Mouse (Mus musculus): ENCODE measurements around the gene Gna15. TPM values are rescaled to one million over a fixed set of nuclear protein-coding genes. Genes with fewer than 3 reads are reported as not detected.

The Gna15 gene
- total and polyA plus RNA-seq, 3 experiments, result 23.0 to 142 (median 33.0) TPM

DNA sequence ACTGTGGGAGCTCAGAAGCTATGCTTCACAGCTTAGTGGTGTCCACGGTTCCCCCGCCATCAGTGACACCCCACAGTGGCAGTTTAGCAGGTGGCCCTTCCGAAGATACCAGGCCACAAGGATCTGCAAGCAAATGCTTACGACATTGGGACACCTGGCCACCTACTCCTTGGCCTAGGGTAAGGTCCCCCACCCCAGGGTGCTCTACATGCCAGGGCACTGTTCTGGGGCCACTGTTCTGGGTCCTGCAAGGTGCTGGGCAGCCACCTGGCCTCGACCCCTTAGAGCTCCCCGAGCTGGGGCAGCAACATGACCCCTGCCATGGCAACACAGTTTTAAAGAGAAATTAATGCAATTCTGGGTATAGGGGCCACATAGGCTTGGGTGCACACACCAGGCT, 28.9 kb downstream of the Gna15 start:
- Histone ChIP-seq H3K4me3 (ENCODE audit: control insufficient read depth in 1 of 2, insufficient read depth in 1 of 2, low read depth in 2 of 2, low read length in 2 of 2) (peak overlapping the region; percentile 55 to 76), H3K27ac (ENCODE audit: control insufficient read depth, low read depth, low read length) (peak overlapping the region; percentile 54; the same call in 1 of the 2 replicates), H3K9me3 (replicated peaks; ENCODE audit: insufficient read depth, low read length) (no peaks in the 10 kb centered on the region), H3K79me2 (ENCODE audit: control insufficient read depth, insufficient read depth, low read length, poor library complexity) (peaks cover 29% of the 10 kb centered on the region), H3K4me1 (ENCODE audit: control insufficient read depth in 1 of 2, insufficient read depth in 2 of 2, low read length in 2 of 2) (peaks cover 0 to 28% of the 10 kb centered on the region in 2 experiments; a peak in 3 of 4 replicates), H3K9ac (ENCODE audit: control insufficient read depth, low read depth, low read length, poor library complexity, severe bottlenecking) (peak overlapping the region; percentile 96), H3K36me3 (ENCODE audit: control insufficient read depth in 1 of 2, insufficient read depth in 2 of 2, low read length in 2 of 2) (peaks cover 0 to 14% of the 10 kb centered on the region in 2 experiments; a peak in 3 of 4 replicates), H3K27me3 (ENCODE audit: control insufficient read depth in 1 of 2, insufficient read depth in 2 of 2, low read length in 2 of 2) (no peaks in the 10 kb centered on the region)
- TF ChIP-seq NELFE (IDR thresholded peaks at IDR 0.05; ENCODE audit: low read depth, low read length), result no peak
- no peak for TF ChIP-seq MAX (IDR thresholded peaks at IDR 0.05; ENCODE audit: low read length)
- TF ChIP-seq CHD2 (IDR thresholded peaks at IDR 0.05; ENCODE audit: low read length), result no peak
- no peak for TF ChIP-seq SMC3 (IDR thresholded peaks at IDR 0.05; ENCODE audit: low read depth, low read length)
- 0 out of 2 replicates have a peak, but pooled peaks have one; percentile 6 for TF ChIP-seq CHD1 (IDR thresholded peaks at IDR 0.05; ENCODE audit: low read depth, low read length)
- TF ChIP-seq POLR2A (IDR thresholded peaks at IDR 0.05; ENCODE audit: control insufficient read depth in 1 of 2, insufficient read depth in 1 of 2, low read depth in 1 of 2, low read length in 2 of 2, poor library complexity in 1 of 2), result no peak
- no peak for TF ChIP-seq POLR2AphosphoS5 (IDR thresholded peaks at IDR 0.05; ENCODE audit: borderline replicate concordance, low read depth, low read length)
- no peak for DNase-seq (ENCODE audit: low read depth, low spot score)

DNA sequence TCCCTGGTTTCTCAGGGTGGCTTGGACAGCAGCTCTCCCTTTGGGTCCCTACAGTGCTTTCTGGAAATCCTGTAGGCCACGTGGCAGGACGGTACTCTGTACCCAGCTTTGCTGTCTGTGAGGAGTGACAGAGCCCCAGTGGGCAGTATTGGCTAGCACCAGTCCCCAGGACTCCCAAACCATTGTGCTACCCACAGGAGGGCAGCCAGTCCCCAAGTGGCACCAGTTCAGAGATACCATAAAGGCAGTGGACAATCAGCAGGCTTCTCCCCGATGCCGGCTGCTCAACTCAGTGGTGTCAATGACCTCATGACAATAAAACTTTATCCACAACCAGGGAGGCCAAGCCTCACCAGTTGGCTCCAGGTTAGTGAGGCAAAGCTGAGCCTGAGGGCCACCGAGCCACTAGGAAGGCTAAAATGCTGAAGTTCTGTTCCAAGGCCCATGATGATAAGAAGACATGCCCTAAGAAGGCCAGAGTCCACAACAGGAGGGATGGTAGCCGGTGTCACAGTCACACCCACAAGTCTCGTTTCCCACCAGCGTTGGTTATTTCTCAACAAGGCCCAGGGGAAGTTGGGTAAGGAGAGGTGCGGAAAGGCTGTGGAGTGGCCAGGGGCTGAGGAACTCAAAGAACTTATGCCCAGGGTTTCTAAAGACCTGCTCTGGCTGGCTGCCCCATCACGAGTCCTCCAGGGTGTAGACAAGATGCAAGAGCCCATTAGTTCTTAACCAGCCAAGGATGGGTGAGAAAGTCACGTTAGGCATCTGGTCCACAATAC, 29.6 kb downstream of the Gna15 start:
- Histone ChIP-seq H3K4me1 (ENCODE audit: control insufficient read depth in 1 of 2, insufficient read depth in 2 of 2, low read length in 2 of 2) (peaks cover 0 to 25% of the 10 kb centered on the region in 2 experiments; a peak in 3 of 4 replicates), H3K4me3 (ENCODE audit: control insufficient read depth in 1 of 2, insufficient read depth in 1 of 2, low read depth in 2 of 2, low read length in 2 of 2) (peak overlapping the region; percentile 55 to 76), H3K27me3 (ENCODE audit: control insufficient read depth in 1 of 2, insufficient read depth in 2 of 2, low read length in 2 of 2) (no peaks in the 10 kb centered on the region), H3K27ac (ENCODE audit: control insufficient read depth, low read depth, low read length) (no peak overlapping the region), H3K36me3 (ENCODE audit: control insufficient read depth in 1 of 2, insufficient read depth in 2 of 2, low read length in 2 of 2) (peaks cover 0 to 13% of the 10 kb centered on the region in 2 experiments; a peak in 3 of 4 replicates), H3K9me3 (replicated peaks; ENCODE audit: insufficient read depth, low read length) (no peaks in the 10 kb centered on the region), H3K79me2 (ENCODE audit: control insufficient read depth, insufficient read depth, low read length, poor library complexity) (peaks cover 29% of the 10 kb centered on the region), H3K9ac (ENCODE audit: control insufficient read depth, low read depth, low read length, poor library complexity, severe bottlenecking) (peak overlapping the region; percentile 96)
- no peak for TF ChIP-seq TBP (IDR thresholded peaks at IDR 0.05; ENCODE audit: low read depth, low read length)
- no peak for TF ChIP-seq ZKSCAN1 (IDR thresholded peaks at IDR 0.05; ENCODE audit: low read depth, low read length)
- TF ChIP-seq TCF12 (IDR thresholded peaks at IDR 0.05; ENCODE audit: low read depth, low read length), result no peak
- TF ChIP-seq POLR2A (IDR thresholded peaks at IDR 0.05; ENCODE audit: control insufficient read depth in 1 of 2, insufficient read depth in 1 of 2, low read depth in 1 of 2, low read length in 2 of 2, poor library complexity in 1 of 2), result no peak
- TF ChIP-seq MEF2A (IDR thresholded peaks at IDR 0.05; ENCODE audit: extremely low read depth, insufficient replicate concordance, low read depth, low read length, poor library complexity, severe bottlenecking), result no peak
- no peak for TF ChIP-seq MYB (IDR thresholded peaks at IDR 0.05; ENCODE audit: low read depth, low read length)
- TF ChIP-seq RAD21 (IDR thresholded peaks at IDR 0.05; ENCODE audit: low read depth, low read length), result no peak
- TF ChIP-seq RCOR1 (IDR thresholded peaks at IDR 0.05; ENCODE audit: low read depth, low read length), result no peak
- no peak for TF ChIP-seq GATA1 (IDR thresholded peaks at IDR 0.05; ENCODE audit: low read depth, low read length)
- no peak for TF ChIP-seq ZNF384 (IDR thresholded peaks at IDR 0.05; ENCODE audit: low read depth, low read length)
- TF ChIP-seq POLR2AphosphoS2 (IDR thresholded peaks at IDR 0.05; ENCODE audit: low read length), result no peak
- TF ChIP-seq CHD1 (IDR thresholded peaks at IDR 0.05; ENCODE audit: low read depth, low read length), result no peak
- TF ChIP-seq ETS1 (IDR thresholded peaks at IDR 0.05; ENCODE audit: low read depth, low read length), result no peak
- TF ChIP-seq MXI1 (IDR thresholded peaks at IDR 0.05; ENCODE audit: low read depth, low read length), result no peak
- DNase-seq (ENCODE audit: low read depth, low spot score), result no peak

All from MEL (cell line).